Mouse (Mus musculus): ENCODE results near the gene Tomm40.

DNA sequence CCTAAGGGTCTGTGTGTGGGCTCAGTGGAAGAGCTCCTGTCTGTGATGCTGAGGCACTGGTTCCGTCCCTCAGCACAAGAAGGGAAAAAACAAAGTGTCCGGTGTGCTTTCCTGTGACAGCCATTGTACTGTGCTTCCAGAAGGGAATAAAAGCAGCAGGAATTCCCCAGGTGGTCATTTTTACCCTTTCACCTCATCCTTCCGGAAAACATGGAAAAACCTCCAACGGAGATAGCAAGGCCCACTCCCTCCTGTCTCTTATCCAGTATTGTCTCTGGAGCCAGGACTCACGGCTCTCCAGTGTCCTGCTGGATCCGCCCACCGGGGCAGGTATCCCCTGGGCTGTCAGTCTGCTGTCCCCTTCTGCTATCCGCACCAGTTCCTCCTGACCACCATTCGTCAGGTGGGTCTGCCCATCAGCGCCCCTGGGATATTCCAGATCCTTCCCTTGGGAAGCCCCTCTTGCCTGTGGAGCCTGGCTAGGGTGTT is 19.0 kb upstream of the Tomm40 start:
- no peak for TF ChIP-seq POLR2A (IDR thresholded peaks at IDR 0.05; ENCODE audit: control insufficient read depth, extremely low read depth, insufficient read depth, low read length, poor library complexity)
- no peak for TF ChIP-seq CTCF (IDR thresholded peaks at IDR 0.05; ENCODE audit: borderline replicate concordance, control insufficient read depth, extremely low read depth, insufficient read depth, low read length, poor library complexity)

Data from thymus, adult 2 months (tissue).